Mouse (Mus musculus) midbrain, embryonic 14.5 days (tissue): ENCODE measurements at regions not wholly inside any gene's neighbourhood (a gene's known extent, or its start where the extent isn't known, plus 50 kb on each side); places are given as distances from the start of the nearest gene placed in this dataset.

Experiments
- ATAC-seq: fragments of 200-750 bp; cut with Nextera tagmentation; 2 replicates; pipeline ENCODE4 v1.8.0; 2017; ENCODE audit warnings: moderate number of reproducible peaks, moderate library complexity; ENCODE audit not compliant: low FRiP score, low TSS enrichment
- DNase-seq: peaks from one replicate; pipeline ENCODE4 v3.0.0-alpha.2; 2015
- H3K27ac ChIP-seq: fragments of 300-500 bp; sonication (generic); replicated peaks from 2 replicates; pipeline ENCODE4 v1.5.1; 2014; ENCODE audit warnings: mild to moderate bottlenecking, low read depth, low read length, moderate library complexity
- H3K27me3 ChIP-seq: fragments of 300-500 bp; sonication (generic); 2 replicates; pipeline ENCODE4 v1.6.1; 2014; ENCODE audit warnings: low read length, control low read depth, mixed read lengths; ENCODE audit not compliant: control insufficient read depth, insufficient read depth
- H3K36me3 ChIP-seq: fragments of 300-500 bp; sonication (generic); 2 replicates; pipeline ENCODE4 v1.6.1; 2014; ENCODE audit warnings: low read length, control low read depth; ENCODE audit not compliant: control insufficient read depth, insufficient read depth
- H3K4me1 ChIP-seq: fragments of 300-500 bp; sonication (generic); 2 replicates; pipeline ENCODE4 v1.6.1; 2014; ENCODE audit warnings: mild to moderate bottlenecking, antibody characterized with exemption, low read length, control low read depth; ENCODE audit not compliant: control insufficient read depth, insufficient read depth
- H3K4me2 ChIP-seq: fragments of 300-500 bp; sonication (generic); 2 replicates; pipeline ENCODE4 v1.6.1; 2014; ENCODE audit warnings: mild to moderate bottlenecking, low read length, moderate library complexity
- H3K4me3 ChIP-seq: fragments of 300-500 bp; sonication (generic); replicated peaks from 2 replicates; pipeline ENCODE4 v1.5.1; 2014; ENCODE audit warnings: low read depth, low read length
- H3K9ac ChIP-seq: fragments of 300-500 bp; sonication (generic); replicated peaks from 2 replicates; pipeline ENCODE4 v1.6.1; 2014; ENCODE audit warnings: mild to moderate bottlenecking, low read length, moderate library complexity
- H3K9me3 ChIP-seq: fragments of 300-500 bp; sonication (generic); 2 replicates; pipeline ENCODE4 v1.6.1; 2016; ENCODE audit warnings: low read length, control low read depth, mixed read lengths; ENCODE audit not compliant: control insufficient read depth
- WGBS: fragments of 180-500 bp; shearing (Covaris S2); extraction: QIAGEN DNeasy Blood & Tissue Kit; methylation state at CpG from one replicate; pipeline ENCODE4 v1.1.7; 2014; 5-methylcytosine and 5-hydroxymethylcytosine counted together

- Histone ChIP-seq H3K36me3 (no peaks in the 10 kb centered on the region), H3K27me3 (no peaks in the 10 kb centered on the region), H3K4me1 (no peaks in the 10 kb centered on the region), H3K27ac (no peak overlapping the region), H3K4me2 (no peak overlapping the region), H3K9ac (no peak overlapping the region), H3K4me3 (no peak overlapping the region), H3K9me3 (no peaks in the 10 kb centered on the region)
- 78% methylated on average over 5 of the region's 5 CpGs for WGBS
- DNase-seq (no peak), ATAC-seq (no peak)
Observed at GRCm38 (mm10) chr1:146955688-146956214, 461.2 kb downstream of the Brinp3 start.

DNA sequence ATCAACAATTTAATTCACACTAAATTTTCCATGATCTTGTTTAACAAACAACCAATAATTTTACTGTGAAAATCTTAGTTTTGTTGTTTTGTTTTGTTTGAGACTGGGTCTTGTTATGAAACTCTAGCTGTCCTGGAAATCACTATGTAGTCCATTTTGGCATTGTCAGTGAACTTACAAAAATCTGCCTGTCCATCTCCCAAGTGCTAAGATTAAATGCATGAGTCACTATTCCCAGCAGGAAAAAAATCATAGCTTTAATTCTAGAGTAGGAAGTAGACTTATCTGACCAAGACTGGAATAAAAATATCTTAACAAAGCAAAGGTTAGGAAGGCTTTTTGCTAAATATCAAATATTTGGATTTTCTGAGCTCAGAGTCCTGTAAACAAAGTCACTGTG is 461.8 kb downstream of the Brinp3 start:
- DNase-seq, result no peak
- H3K36me3 ChIP-seq, result no peaks in the 10 kb centered on the region
- H3K9ac ChIP-seq, result no peak overlapping the region
- H3K9me3 ChIP-seq, result no peaks in the 10 kb centered on the region
- no peaks in the 10 kb centered on the region for H3K27me3 ChIP-seq
- ATAC-seq, result no peak
- no peaks in the 10 kb centered on the region for H3K4me1 ChIP-seq
- no peak overlapping the region for H3K4me2 ChIP-seq
- H3K4me3 ChIP-seq, result no peak overlapping the region
- H3K27ac ChIP-seq, result no peak overlapping the region

GRCm38 (mm10) chr1:146960448-146960847 is 465.9 kb downstream of the Brinp3 start:
- no peak overlapping the region for H3K4me2 ChIP-seq
- no peak overlapping the region for H3K4me3 ChIP-seq
- no peaks in the 10 kb centered on the region for H3K9me3 ChIP-seq
- ATAC-seq (no peak), DNase-seq (no peak)
- no peak overlapping the region for H3K9ac ChIP-seq
- H3K27ac ChIP-seq, result no peak overlapping the region
- H3K4me1 ChIP-seq, result no peaks in the 10 kb centered on the region
- 89% methylated on average over 3 of the region's 3 CpGs for WGBS
- no peaks in the 10 kb centered on the region for H3K27me3 ChIP-seq
- H3K36me3 ChIP-seq, result no peaks in the 10 kb centered on the region

DNA sequence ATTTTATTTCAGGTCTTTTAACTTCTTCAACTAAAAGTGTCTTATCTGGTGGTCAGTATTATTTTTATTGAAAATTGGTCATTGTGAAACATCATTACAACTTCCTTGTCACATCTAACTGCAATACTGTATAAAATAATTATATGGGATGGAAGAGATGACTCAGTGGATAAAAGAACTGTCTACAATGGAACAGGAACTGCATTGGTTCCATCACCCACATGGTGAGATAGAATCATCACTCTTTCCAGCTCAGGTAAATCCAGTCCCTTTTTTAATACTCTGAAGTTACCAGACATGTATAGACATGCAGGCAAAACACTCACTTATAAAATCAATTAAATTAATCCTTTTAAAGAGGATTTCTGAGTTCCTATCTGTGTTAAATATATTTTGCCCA is 473.0 kb downstream of the Brinp3 start:
- Histone ChIP-seq H3K4me2 (no peak overlapping the region), H3K27me3 (no peaks in the 10 kb centered on the region), H3K9ac (no peak overlapping the region), H3K4me3 (no peak overlapping the region), H3K36me3 (no peaks in the 10 kb centered on the region), H3K27ac (no peak overlapping the region), H3K9me3 (no peaks in the 10 kb centered on the region), H3K4me1 (no peaks in the 10 kb centered on the region)
- no peak for ATAC-seq
- DNase-seq, result no peak

- no peak overlapping the region for H3K4me2 ChIP-seq
- no peaks in the 10 kb centered on the region for H3K27me3 ChIP-seq
- H3K9ac ChIP-seq, result no peak overlapping the region
- ATAC-seq, result no peak
- no peaks in the 10 kb centered on the region for H3K36me3 ChIP-seq
- no peak for DNase-seq
- no peaks in the 10 kb centered on the region for H3K9me3 ChIP-seq
- 88% methylated on average over 2 of the region's 2 CpGs for WGBS
- H3K4me1 ChIP-seq, result no peaks in the 10 kb centered on the region
- H3K27ac ChIP-seq, result no peak overlapping the region
- no peak overlapping the region for H3K4me3 ChIP-seq
Observed at GRCm38 (mm10) chr1:146967993-146968392, 473.4 kb downstream of the Brinp3 start.

- no peaks in the 10 kb centered on the region for H3K4me1 ChIP-seq
- H3K4me3 ChIP-seq, result no peak overlapping the region
- H3K27me3 ChIP-seq, result no peaks in the 10 kb centered on the region
- 86% methylated on average over 5 of the region's 5 CpGs for WGBS
- H3K27ac ChIP-seq, result no peak overlapping the region
- H3K9ac ChIP-seq, result no peak overlapping the region
- H3K36me3 ChIP-seq, result no peaks in the 10 kb centered on the region
- H3K4me2 ChIP-seq, result no peak overlapping the region
- DNase-seq (no peak), ATAC-seq (no peak)
- no peaks in the 10 kb centered on the region for H3K9me3 ChIP-seq
Observed at GRCm38 (mm10) chr1:146983433-146984186, 489.1 kb downstream of the Brinp3 start.

GRCm38 (mm10) chr1:147000018-147000417 is 505.5 kb downstream of the Brinp3 start:
- Histone ChIP-seq H3K4me3 (no peak overlapping the region), H3K9ac (no peak overlapping the region), H3K27me3 (no peaks in the 10 kb centered on the region), H3K4me2 (no peak overlapping the region), H3K27ac (no peak overlapping the region), H3K9me3 (no peaks in the 10 kb centered on the region), H3K4me1 (no peaks in the 10 kb centered on the region), H3K36me3 (no peaks in the 10 kb centered on the region)
- ATAC-seq (no peak), DNase-seq (no peak)
- WGBS, result 57% methylated on average over 2 of the region's 2 CpGs

GRCm38 (mm10) chr1:147047714-147048113 is 553.2 kb downstream of the Brinp3 start:
- peak; percentile 26 for DNase-seq
- Histone ChIP-seq H3K4me2 (no peak overlapping the region), H3K9ac (no peak overlapping the region), H3K4me3 (no peak overlapping the region), H3K9me3 (no peaks in the 10 kb centered on the region), H3K36me3 (no peaks in the 10 kb centered on the region), H3K27ac (no peak overlapping the region), H3K4me1 (no peaks in the 10 kb centered on the region), H3K27me3 (no peaks in the 10 kb centered on the region)
- WGBS, result 40% methylated on average over 2 of the region's 2 CpGs
- ATAC-seq, result no peak

GRCm38 (mm10) chr1:147058504-147058903 is 563.9 kb downstream of the Brinp3 start:
- Histone ChIP-seq H3K4me3 (no peak overlapping the region), H3K9ac (no peak overlapping the region), H3K27ac (no peak overlapping the region), H3K9me3 (no peaks in the 10 kb centered on the region), H3K36me3 (no peaks in the 10 kb centered on the region), H3K27me3 (no peaks in the 10 kb centered on the region), H3K4me2 (no peak overlapping the region), H3K4me1 (no peaks in the 10 kb centered on the region)
- DNase-seq (no peak), ATAC-seq (no peak)
- 74% methylated on average over 2 of the region's 2 CpGs for WGBS
